Mouse (Mus musculus) hindbrain, embryonic 12.5 days (tissue): Measurements from ENCODE around the gene Duxbl1. TPM values are rescaled to one million over a fixed set of nuclear protein-coding genes. Genes with fewer than 3 reads are reported as not detected.
"Not testable (repeated sequence)": the region's sequence is repeated elsewhere in the genome, so short reads cannot be mapped to it uniquely, and the experiment has no call there.

Experiments used
- ATAC-seq: fragments of 200-750 bp; cut with Nextera tagmentation; 2 replicates; pipeline ENCODE4 v1.8.0; 2017; ENCODE audit warnings: moderate TSS enrichment; ENCODE audit not compliant: low FRiP score
- H3K27ac ChIP-seq: fragments of 300-500 bp; sonication (generic); 2 replicates; pipeline ENCODE4 v1.5.1; 2016; ENCODE audit warnings: mild to moderate bottlenecking
- H3K27me3 ChIP-seq: fragments of 300-500 bp; sonication (generic); 2 replicates; pipeline ENCODE4 v1.6.1; 2016; ENCODE audit warnings: mild to moderate bottlenecking
- H3K36me3 ChIP-seq: fragments of 300-500 bp; sonication (generic); 2 replicates; pipeline ENCODE4 v1.6.1; 2016; ENCODE audit warnings: mild to moderate bottlenecking
- H3K4me1 ChIP-seq: fragments of 300-500 bp; sonication (generic); 2 replicates; pipeline ENCODE4 v1.6.1; 2016
- H3K4me2 ChIP-seq: fragments of 300-500 bp; sonication (generic); replicated peaks from 2 replicates; pipeline ENCODE4 v1.6.1; 2016; ENCODE audit warnings: mild to moderate bottlenecking
- H3K4me3 ChIP-seq: fragments of 300-500 bp; sonication (generic); 2 replicates; pipeline ENCODE4 v1.5.1; 2016; ENCODE audit warnings: mild to moderate bottlenecking
- H3K9ac ChIP-seq: fragments of 300-500 bp; sonication (generic); 2 replicates; pipeline ENCODE4 v1.6.1; 2016; ENCODE audit warnings: mild to moderate bottlenecking, moderate library complexity
- H3K9me3 ChIP-seq: fragments of 300-500 bp; sonication (generic); replicated peaks from 2 replicates; pipeline ENCODE4 v1.6.1; 2016; ENCODE audit warnings: mild to moderate bottlenecking
- WGBS: fragments of 180-500 bp; shearing (Covaris S2); methylation state at CpG from one replicate; pipeline ENCODE4 v1.1.7; 2016; 5-methylcytosine and 5-hydroxymethylcytosine counted together
- polyA plus RNA-seq: library from polyadenylated mRNA; unstranded; fragments of >200 nt; fragmentation: Nextera tagmentation; extraction: Ambion mirVana; gene quantifications from 2 replicates; pipeline ENCODE4 v1.2.1, GENCODE M21; 2016

Duxbl1 gene
- polyA plus RNA-seq, 1 experiment from 2014 or later = 5.4 TPM

- H3K36me3 ChIP-seq, H3K4me3 ChIP-seq, H3K4me1 ChIP-seq, H3K27me3 ChIP-seq, H3K27ac ChIP-seq, ATAC-seq, H3K4me2 ChIP-seq, H3K9ac ChIP-seq, H3K9me3 ChIP-seq: not testable (repeated sequence)
- WGBS = no CpG with 5 or more reads among the region's 6 CpGs
Observed at GRCm38 (mm10) chr14:26035439-26035838, 57.1 kb downstream of the Duxbl1 start.

Other genes starting within 250 kb of the Duxbl1 start
- gene Zcchc24, start 209.5 kb upstream of the Duxbl1 start, polyA plus RNA-seq = 25.1 and 31.5 TPM in 2 replicates
- 6.2 and 6.9 TPM in 2 replicates for gene Anxa11, start 136.4 kb upstream of the Duxbl1 start, polyA plus RNA-seq
- gene Plac9a, start 75.5 kb upstream of the Duxbl1 start, polyA plus RNA-seq = not detected in 2 replicates
- gene Tmem254a, start 50.9 kb upstream of the Duxbl1 start, polyA plus RNA-seq = 2.0 and 2.2 TPM in 2 replicates
- not detected in 2 replicates for gene Cphx1, start 40.3 kb upstream of the Duxbl1 start, polyA plus RNA-seq
- gene Gm9780, start 64.1 kb downstream of the Duxbl1 start, polyA plus RNA-seq = 4.0 and 4.5 TPM in 2 replicates
- gene Tmem254c, start 88.8 kb downstream of the Duxbl1 start, polyA plus RNA-seq = 16.0 and 26.0 TPM in 2 replicates
- not detected in 2 replicates for gene Cphx2, start 102.9 kb downstream of the Duxbl1 start, polyA plus RNA-seq
- not detected in 2 replicates for gene Cphx3, start 103.7 kb downstream of the Duxbl1 start, polyA plus RNA-seq
- gene Duxbl2, start 139.8 kb downstream of the Duxbl1 start, polyA plus RNA-seq = 5.3 TPM in 1 of 2 replicates, not detected in the other
- 5.5 and 8.2 TPM in 2 replicates for gene Plac9b, start 203.9 kb downstream of the Duxbl1 start, polyA plus RNA-seq
- 25.9 and 30.2 TPM in 2 replicates for gene Tmem254b, start 228.5 kb downstream of the Duxbl1 start, polyA plus RNA-seq